Mouse (Mus musculus) ovary, postnatal 36 days (tissue): ENCODE measurements around the gene Adh7.
A peak's percentile ranks its signal among the peaks of the same experiment; 100 is the strongest.

Experiments used
- DNase-seq: peaks from one replicate; pipeline ENCODE4 v3.0.0; 2022; ENCODE audit warnings: low spot score, mixed read lengths

Adh7 gene

GRCm38 (mm10) chr3:138217631-138218264, at the start of gene Adh7:
TSS of gene Adh7 (plus strand) at chr3:138217760.
- no peak for DNase-seq

- DNase-seq = no peak
Measured at GRCm38 (mm10) chr3:138173291-138173690, 44.3 kb upstream of the Adh7 start.

- no peak for DNase-seq
Measured at GRCm38 (mm10) chr3:138175551-138175950, 42.0 kb upstream of the Adh7 start.

- DNase-seq = no peak
Measured at GRCm38 (mm10) chr3:138182019-138182418, 35.5 kb upstream of the Adh7 start.

- DNase-seq = no peak
Measured at GRCm38 (mm10) chr3:138183371-138183770, 34.2 kb upstream of the Adh7 start.

- no peak for DNase-seq
Measured at GRCm38 (mm10) chr3:138185290-138185689, 32.3 kb upstream of the Adh7 start.

GRCm38 (mm10) chr3:138185995-138186930, 31.3 kb upstream of the Adh7 start:
- no peak for DNase-seq

GRCm38 (mm10) chr3:138192260-138192659, 25.3 kb upstream of the Adh7 start:
- no peak for DNase-seq

- no peak for DNase-seq
Measured at GRCm38 (mm10) chr3:138193683-138194302, 23.8 kb upstream of the Adh7 start, which contains the start of gene 4930579F01Rik. TSS of gene 4930579F01Rik (minus strand) at chr3:138193825.

- no peak for DNase-seq
Measured at GRCm38 (mm10) chr3:138197093-138197492, 20.5 kb upstream of the Adh7 start.

GRCm38 (mm10) chr3:138197556-138197955, 20.0 kb upstream of the Adh7 start:
- no peak for DNase-seq

GRCm38 (mm10) chr3:138197973-138198721, 19.4 kb upstream of the Adh7 start:
- peak; percentile 78 for DNase-seq

GRCm38 (mm10) chr3:138198722-138199068, 18.9 kb upstream of the Adh7 start:
- DNase-seq = no peak

- no peak for DNase-seq
Measured at GRCm38 (mm10) chr3:138208821-138209220, 8.7 kb upstream of the Adh7 start.

- no peak for DNase-seq
Measured at GRCm38 (mm10) chr3:138210432-138211075, 7.0 kb upstream of the Adh7 start.

- DNase-seq = no peak
Measured at GRCm38 (mm10) chr3:138212431-138212951, 5.1 kb upstream of the Adh7 start.

- DNase-seq = no peak
Measured at GRCm38 (mm10) chr3:138215395-138215989, 2.1 kb upstream of the Adh7 start.

GRCm38 (mm10) chr3:138216091-138216490, 1.5 kb upstream of the Adh7 start:
- DNase-seq = no peak

GRCm38 (mm10) chr3:138221116-138221515, 3.6 kb downstream of the Adh7 start:
- DNase-seq = no peak

- no peak for DNase-seq
Measured at GRCm38 (mm10) chr3:138222511-138222910, 5.0 kb downstream of the Adh7 start.

GRCm38 (mm10) chr3:138222952-138223351, 5.4 kb downstream of the Adh7 start:
- no peak for DNase-seq
